Mouse (Mus musculus): ENCODE results near the gene Nell2.

DNA sequence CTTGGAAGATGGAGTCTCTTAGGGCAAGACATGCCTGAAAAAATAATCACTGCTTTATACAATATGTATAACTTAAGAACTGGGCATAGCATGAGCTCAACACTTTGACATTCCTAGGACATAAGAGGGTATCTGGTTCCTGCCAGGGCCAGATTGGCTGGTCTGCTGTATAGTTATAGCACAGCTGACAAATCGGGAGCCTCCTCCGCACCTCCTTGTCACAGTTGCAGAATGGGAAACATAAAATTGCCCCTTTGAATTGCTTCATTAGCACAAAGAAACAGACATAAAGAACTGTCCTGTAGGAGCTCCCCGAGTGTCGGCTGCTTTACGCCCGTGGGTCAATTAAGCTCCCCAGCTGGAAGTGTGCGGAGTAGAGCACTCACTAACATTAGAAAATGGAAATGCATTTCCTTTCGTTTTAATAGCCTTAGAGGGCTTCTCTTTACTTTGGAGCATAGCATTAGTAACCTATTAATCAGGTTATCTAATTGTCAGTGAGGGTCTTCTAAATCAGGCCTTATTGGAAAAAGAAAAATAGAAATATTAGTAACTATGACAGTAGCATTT, 473.2 kb downstream of the Nell2 start:
- TF ChIP-seq MYOD1 (IDR thresholded peaks at IDR 0.05; ENCODE audit: control insufficient read depth, insufficient read length, low read depth) (no peak), CTCF (IDR thresholded peaks at IDR 0.05; ENCODE audit: control insufficient read depth, insufficient read depth, insufficient read length) (no peak), CEBPB (IDR thresholded peaks at IDR 0.05; ENCODE audit: low read depth) (no peak), MAX (IDR thresholded peaks at IDR 0.05) (no peak)
